Mouse (Mus musculus): ENCODE data around the gene Cd99l2. TPM values are rescaled to one million over a fixed set of nuclear protein-coding genes. Genes with fewer than 3 reads are reported as not detected.

Gene Cd99l2
- total RNA-seq (2023) = 5.8 TPM

GRCm38 (mm10) chrX:71492634-71493278, at the start of gene Cd99l2:
Gene Cd99l2, minus strand, starts transcription at chrX:71492849.

Other genes starting within 250 kb of the Cd99l2 start
- gene Mtmr1, start 128.1 kb downstream of the Cd99l2 start, total RNA-seq (2023) = 35.4 TPM
- 15.7 TPM for gene Hmgb3, start 63.1 kb upstream of the Cd99l2 start, total RNA-seq (2023)
- not detected for gene Gpr50, start 170.8 kb upstream of the Cd99l2 start, total RNA-seq (2023)

Data from CD4-positive naive resting alpha-beta T cell, adult 76 days (primary cell).